Mouse (Mus musculus) CH12.LX (cell line): ENCODE data around the gene Vps53. TPM values are rescaled to one million over a fixed set of nuclear protein-coding genes. Genes with fewer than 3 reads are reported as not detected.

Source experiments
- DNase-seq: peaks from one replicate; pipeline ENCODE4 v3.0.0-alpha.2; 2013; ENCODE audit errors: extremely low read depth
- H3K27ac ChIP-seq: 2 replicates; pipeline ENCODE4 v1.5.1; 2012; ENCODE audit warnings: low read depth, mild to moderate bottlenecking, control low read depth, moderate library complexity; ENCODE audit not compliant: insufficient read depth
- H3K27me3 ChIP-seq: replicated peaks from 2 replicates; pipeline ENCODE3; 2012; ENCODE audit warnings: inconsistent platforms
- H3K36me3 ChIP-seq, 2 experiments: replicated peaks in 1 of 2; 2 replicates each; pipeline versions ENCODE3 to v1.6.1; 2012; ENCODE audit warnings: inconsistent platforms in 1 of 2, low read length in 1 of 2, mild to moderate bottlenecking in 1 of 2, mixed read lengths in 1 of 2, moderate library complexity in 1 of 2; ENCODE audit not compliant: control insufficient read depth in 1 of 2, insufficient read depth in 1 of 2
- H3K4me1 ChIP-seq, 2 experiments: 2 replicates each; pipeline ENCODE4 v1.6.1; 2012; ENCODE audit warnings: inconsistent platforms in 1 of 2, moderate library complexity in 1 of 2; ENCODE audit not compliant: insufficient read depth in 2 of 2, control insufficient read depth in 1 of 2
- H3K4me2 ChIP-seq: 2 replicates; pipeline ENCODE4 v1.6.1; 2012; ENCODE audit warnings: low read depth, mild to moderate bottlenecking, control low read depth; ENCODE audit not compliant: poor library complexity, insufficient read depth, severe bottlenecking
- H3K4me3 ChIP-seq, 3 experiments: fragments of 150-350 bp in 1 of 3; sonication (generic) in 1 of 3; replicated peaks in 1 of 3; 2 replicates each; pipeline versions ENCODE3 to v1.5.1; 2011 to 2012; ENCODE audit warnings: low read depth in 2 of 3, low read length in 2 of 3, mild to moderate bottlenecking in 2 of 3, moderate library complexity in 2 of 3, control low read depth in 1 of 3, improper control_type of control experiment in 1 of 3, inconsistent platforms in 1 of 3, mixed read lengths in 1 of 3; ENCODE audit not compliant: poor library complexity in 1 of 3
- H3K79me2 ChIP-seq: replicated peaks from 2 replicates; pipeline ENCODE4 v1.6.1; 2012; ENCODE audit warnings: mild to moderate bottlenecking, moderate library complexity; ENCODE audit not compliant: control insufficient read depth, poor library complexity, insufficient read depth, severe bottlenecking; ENCODE audit errors: extremely low read depth
- H3K9ac ChIP-seq: 2 replicates; pipeline ENCODE4 v1.6.1; 2012; ENCODE audit warnings: low read depth, mild to moderate bottlenecking, control low read depth, moderate library complexity; ENCODE audit not compliant: insufficient read depth
- H3K9me3 ChIP-seq: replicated peaks from 2 replicates; pipeline ENCODE3; 2012; ENCODE audit warnings: low read length, inconsistent platforms, mixed read lengths
- BHLHE40 ChIP-seq: IDR thresholded peaks from 2 replicates; pipeline ENCODE4 v1.6.1; 2011; ENCODE audit warnings: mild to moderate bottlenecking, low read depth, low read length, improper control_type of control experiment
- CHD1 ChIP-seq: IDR thresholded peaks from 2 replicates; pipeline ENCODE4 v1.6.1; 2012; ENCODE audit warnings: low read depth, low read length, improper control_type of control experiment, inconsistent platforms
- ELF1 ChIP-seq: IDR thresholded peaks from 2 replicates; pipeline ENCODE4 v1.6.1; 2014; ENCODE audit warnings: low read depth, mild to moderate bottlenecking, inconsistent platforms, low read length, improper control_type of control experiment
- MAFK ChIP-seq: IDR thresholded peaks from 2 replicates; pipeline ENCODE4 v1.6.1; 2011; ENCODE audit warnings: low read length, improper control_type of control experiment; ENCODE audit not compliant: insufficient replicate concordance
- NELFE ChIP-seq: IDR thresholded peaks from 2 replicates; pipeline ENCODE4 v1.6.1; 2011; ENCODE audit warnings: low read depth, low read length, improper control_type of control experiment
- NRF1 ChIP-seq: IDR thresholded peaks from 2 replicates; pipeline ENCODE4 v1.6.1; 2014; ENCODE audit warnings: low read depth, mild to moderate bottlenecking, inconsistent platforms, low read length, improper control_type of control experiment, moderate library complexity
- RAD21 ChIP-seq: IDR thresholded peaks from 2 replicates; pipeline ENCODE4 v1.6.1; 2011; ENCODE audit warnings: low read depth, mild to moderate bottlenecking, low read length, improper control_type of control experiment, moderate library complexity
- RCOR1 ChIP-seq: conservative IDR thresholded peaks from 2 replicates; pipeline ENCODE4 v1.6.1; 2012; ENCODE audit warnings: low read depth, mild to moderate bottlenecking, inconsistent platforms, low read length, improper control_type of control experiment
- SMC3 ChIP-seq: IDR thresholded peaks from 2 replicates; pipeline ENCODE4 v1.6.1; 2011; ENCODE audit warnings: low read depth, low read length, improper control_type of control experiment
- UBTF ChIP-seq: IDR thresholded peaks from 2 replicates; pipeline ENCODE4 v1.6.1; 2012; ENCODE audit warnings: low read depth, mild to moderate bottlenecking, inconsistent platforms, low read length, improper control_type of control experiment, moderate library complexity
- dilution Hi-C: fragments of 300-500 bp; cut with MboI; formaldehyde crosslinking; loops from 2 replicates; pipeline ENCODE4 v1.14.3; 2020; ENCODE audit warnings: low sequenced_read_pairs; ENCODE audit not compliant: extremely low pct_unique_long_range_greater_than_20kb, extremely low pct_ligation_motif_present
- in situ Hi-C: fragments of 300-500 bp; cut with MboI; formaldehyde crosslinking; loops from 3 replicates; pipeline ENCODE4 v1.14.3; 2019; ENCODE audit warnings: low sequenced_read_pairs, low pct_ligation_motif_present, low pct_unique_long_range_greater_than_20kb, mixed read lengths
- polyA plus RNA-seq: library from polyadenylated mRNA; unstranded; fragments of >175 nt; gene quantifications from 2 replicates; pipeline ENCODE4 v1.2.1, GENCODE M21; 2012; ENCODE audit warnings: low read depth; ENCODE audit not compliant: insufficient read length
- total RNA-seq, 2 experiments: library from RNA; depleted of rRNA; stranded (reverse); fragments of 300-350 nt in 1 of 2; fragments of >200 nt in 1 of 2; gene quantifications; 2 replicates each; pipeline ENCODE4 v1.2.3; 2012 to 2014

Gene Vps53
- total and polyA plus RNA-seq, 3 experiments, result 56.1 to 70.7 (median 62.2) TPM

- Histone ChIP-seq H3K9me3 (no peaks in the 10 kb centered on the region), H3K27me3 (peaks cover 43% of the 10 kb centered on the region), H3K4me2 (no peak overlapping the region), H3K27ac (no peak overlapping the region), H3K79me2 (no peaks in the 10 kb centered on the region), H3K9ac (no peak overlapping the region), H3K4me1 (no peaks in the 10 kb centered on the region), H3K4me3 (no peak overlapping the region), H3K36me3 (no peaks in the 10 kb centered on the region)
- no peak for DNase-seq
- dilution Hi-C loops (no loop called here), in situ Hi-C loops (no loop called here)
- no peak for TF ChIP-seq RCOR1
- no peak for TF ChIP-seq NRF1
- TF ChIP-seq ELF1, result no peak
These were observed 145.6 kb downstream of the Vps53 start for GRCm38 (mm10) chr11:76033836-76034235.

GRCm38 (mm10) chr11:76033359-76033758, 146.1 kb downstream of the Vps53 start:
- no peak for DNase-seq
- Histone ChIP-seq H3K4me2 (no peak overlapping the region), H3K9ac (no peak overlapping the region), H3K4me1 (no peaks in the 10 kb centered on the region), H3K9me3 (no peaks in the 10 kb centered on the region), H3K4me3 (no peak overlapping the region), H3K27ac (no peak overlapping the region), H3K27me3 (peaks cover 42% of the 10 kb centered on the region), H3K79me2 (no peaks in the 10 kb centered on the region), H3K36me3 (no peaks in the 10 kb centered on the region)
- in situ Hi-C loops, result no loop called here
- dilution Hi-C loops, result no loop called here
- TF ChIP-seq RAD21, result no peak
- TF ChIP-seq NRF1, result no peak
- TF ChIP-seq SMC3, result no peak
- no peak for TF ChIP-seq NELFE
- no peak for TF ChIP-seq UBTF
- TF ChIP-seq MAFK, result no peak

GRCm38 (mm10) chr11:76028072-76028465, 151.4 kb downstream of the Vps53 start:
- no peaks in the 10 kb centered on the region for H3K79me2 ChIP-seq
- TF ChIP-seq CHD1 (0 out of 2 replicates have a peak, but pooled peaks have one; percentile 1), RAD21 (no peak), BHLHE40 (no peak)
- TF ChIP-seq, all 38 proteins: peak for 1
- in situ Hi-C loops (loop anchor here (10.0 kb wide), 1 partner anchor 127 kb away; no protein-coding TSS in a partner anchor), dilution Hi-C loops (no loop called here)
- peak overlapping the region; percentile 52 for H3K4me2 ChIP-seq
- no peaks in the 10 kb centered on the region for H3K36me3 ChIP-seq
- H3K4me3 ChIP-seq, result peak overlapping the region in 1 of 3 experiments; percentile 17
- H3K9ac ChIP-seq, result no peak overlapping the region
- H3K27me3 ChIP-seq, result peaks cover 86% of the 10 kb centered on the region
- no peak overlapping the region for H3K27ac ChIP-seq
- DNase-seq, result no peak
- H3K9me3 ChIP-seq, result no peaks in the 10 kb centered on the region
- peaks cover 0 to 6% of the 10 kb centered on the region in 2 experiments; a peak in 1 of 4 replicates for H3K4me1 ChIP-seq
